Mouse (Mus musculus): ENCODE results near the gene Gstt1. TPM values are rescaled to one million over a fixed set of nuclear protein-coding genes. Genes with fewer than 3 reads are reported as not detected.

Gene Gstt1
- polyA plus RNA-seq (2012; rRNA removed), result 91.1 and 94.9 TPM in 2 replicates

DNA sequence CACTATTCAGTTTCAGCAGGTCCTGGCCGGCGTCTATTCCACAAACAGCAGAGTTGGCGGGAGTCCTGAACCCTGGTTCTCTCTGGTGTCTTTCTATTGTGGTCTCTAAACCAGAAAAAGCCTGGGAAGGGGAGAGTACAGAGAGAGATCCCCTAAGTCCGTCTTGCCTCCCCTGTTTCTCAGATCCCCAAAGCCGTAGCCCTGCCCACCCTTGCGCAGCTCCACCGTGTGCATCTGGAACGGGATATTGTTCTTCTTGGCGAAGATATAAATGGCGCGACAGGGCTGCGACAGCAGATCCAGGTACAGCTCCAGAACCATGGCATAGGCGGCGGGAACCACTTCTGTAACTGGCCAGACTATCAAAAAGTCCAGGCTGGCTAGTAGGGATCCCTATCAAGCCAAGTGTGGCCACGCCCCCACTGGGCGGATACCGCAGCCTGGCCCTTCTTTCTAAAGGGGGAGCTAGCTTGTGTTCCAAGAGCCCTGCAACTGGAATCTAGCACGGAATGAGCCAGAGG lies at the start of gene Gstt1:
Gene Gstt1, minus strand, starts transcription at position 409 of the 521 bp plus-strand sequence.

DNA sequence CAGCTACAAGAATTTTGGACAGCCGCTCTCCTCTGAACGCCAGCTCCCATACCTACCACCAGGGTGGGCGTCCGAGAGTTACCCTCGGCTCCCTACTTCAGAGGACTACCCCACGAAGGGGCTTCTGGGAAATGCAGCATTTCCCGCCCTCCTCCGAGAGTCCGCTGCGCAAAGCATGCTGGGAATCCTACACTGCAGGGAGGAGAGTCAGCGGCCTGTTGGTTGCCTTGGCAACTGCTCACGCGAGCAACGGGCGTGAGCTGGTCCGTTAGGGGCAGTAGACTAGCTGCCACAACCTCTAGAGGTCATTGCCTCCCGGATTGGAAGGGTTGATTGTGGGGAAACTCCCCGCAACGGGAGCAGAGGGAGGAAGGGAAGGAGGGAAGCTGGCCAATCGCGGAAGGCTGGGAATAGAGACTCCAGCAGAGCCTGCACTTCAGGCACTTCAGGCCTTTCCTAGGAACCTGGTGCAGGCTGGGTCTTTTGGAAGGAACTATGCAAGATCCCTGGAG lies 38.9 kb upstream of the Gstt1 start, which contains the start of gene Gstt2:
Gene Gstt2, minus strand, starts transcription at position 177 of the 512 bp plus-strand sequence.

DNA sequence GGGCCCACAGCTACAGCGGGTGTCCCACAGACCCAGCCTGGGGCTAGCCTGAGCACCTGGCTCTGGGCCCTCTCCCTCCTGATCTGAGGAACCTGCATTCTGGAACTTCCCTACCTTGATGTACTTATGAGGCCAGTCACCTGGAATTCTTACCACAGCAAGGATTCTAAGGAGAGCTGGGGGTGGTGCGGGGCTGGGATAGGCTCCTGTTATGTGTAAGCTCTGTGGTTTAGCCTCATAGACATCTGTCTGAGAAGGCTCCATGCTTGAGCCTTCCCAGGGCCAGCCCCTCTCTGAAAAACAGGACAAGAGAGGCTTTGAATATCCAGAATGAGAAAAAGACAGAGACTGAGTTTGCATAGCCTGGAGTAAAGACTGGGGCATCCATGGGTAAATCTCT lies 24.1 kb upstream of the Gstt1 start, which contains the start of gene Gstt4:
Gene Gstt4, minus strand, starts transcription at position 101 of the 400 bp plus-strand sequence.

DNA sequence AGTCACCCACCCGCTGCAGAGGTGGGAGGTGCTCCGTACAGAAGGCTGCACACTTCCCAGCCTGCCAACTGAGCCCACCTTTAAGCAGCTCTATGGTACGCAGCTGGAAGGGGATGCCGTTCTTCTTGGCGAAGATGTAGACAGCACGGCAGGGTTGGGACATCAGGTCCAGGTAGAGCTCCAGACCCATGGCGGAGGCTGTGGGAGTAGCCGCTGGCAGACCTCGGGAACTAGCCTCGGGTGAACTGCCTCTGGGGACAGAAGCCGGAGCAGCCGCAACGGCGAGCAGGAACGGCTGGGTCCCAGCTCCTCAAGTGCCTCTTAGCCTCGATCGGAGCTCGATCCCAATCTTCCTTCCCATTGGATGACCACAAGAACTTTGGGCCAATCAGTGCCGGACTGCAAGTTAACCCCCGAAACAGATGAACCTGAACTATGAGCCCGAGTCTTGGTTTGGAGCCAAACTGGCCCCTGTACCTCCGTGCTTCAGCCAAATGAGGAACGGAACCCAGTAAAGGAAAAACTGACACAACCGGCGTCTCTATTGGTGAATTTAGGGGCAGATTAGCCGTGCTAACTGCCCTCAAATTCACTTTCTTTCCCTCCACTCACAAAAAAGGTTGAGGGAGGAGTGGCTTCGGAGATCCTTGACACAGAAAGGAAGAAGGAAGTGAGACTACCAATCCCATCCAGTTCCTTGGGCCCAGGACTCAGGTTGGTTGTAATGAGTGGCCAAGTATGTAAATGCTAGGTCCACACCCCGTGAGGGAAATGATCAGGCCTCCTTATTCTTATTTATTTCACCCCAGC lies 17.4 kb downstream of the Gstt1 start, which contains the start of the genes Gm20441 and Gstt3:
Gene Gm20441, minus strand, starts transcription at position 186 of the 810 bp plus-strand sequence.
Gene Gstt3, minus strand, starts transcription at position 646 of the 810 bp plus-strand sequence.

DNA sequence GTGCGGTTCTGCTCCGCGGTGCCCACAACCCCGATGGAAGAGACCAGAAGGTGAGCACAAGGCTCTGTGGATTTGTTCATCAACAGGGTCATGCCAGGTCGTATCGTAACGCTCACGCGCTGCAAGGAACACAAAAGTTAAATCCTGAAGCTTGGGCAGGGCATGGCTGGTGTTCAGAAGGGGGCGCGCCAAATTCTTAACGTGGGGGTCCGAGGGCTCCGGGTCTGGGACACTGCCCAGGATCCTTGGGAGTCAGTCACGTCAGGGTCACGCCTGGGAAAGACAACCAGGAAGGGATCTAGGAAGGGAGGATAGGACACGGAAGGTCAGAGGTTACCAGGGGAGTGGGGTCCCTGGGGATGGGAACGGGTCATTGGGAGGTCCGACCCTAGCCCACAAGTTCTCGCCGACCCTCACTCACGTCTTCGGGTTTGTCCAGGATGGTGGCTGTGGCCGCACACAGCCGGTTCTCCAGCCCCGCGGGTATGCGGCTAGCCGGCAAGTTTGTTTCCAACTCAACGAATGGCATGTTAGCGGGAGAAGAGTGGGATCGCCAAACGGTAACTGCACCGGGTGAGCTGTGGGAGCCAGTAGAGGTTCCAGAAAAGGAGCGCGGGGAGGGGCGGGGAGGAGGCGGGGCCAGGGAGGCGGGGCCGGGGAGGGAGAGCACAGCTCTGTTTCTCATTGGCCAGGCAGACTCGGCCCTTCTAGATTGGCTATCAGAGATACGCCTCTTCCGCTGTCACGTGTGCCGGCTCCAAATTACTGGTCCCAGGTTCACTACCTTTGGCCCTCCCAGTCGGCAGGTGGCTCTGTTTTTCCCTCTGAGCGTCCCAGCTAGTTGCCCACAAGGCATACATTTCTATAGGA lies 25.4 kb downstream of the Gstt1 start, which contains the start of gene Ddt:
Gene Ddt, minus strand, starts transcription at position 620 of the 870 bp plus-strand sequence.

DNA sequence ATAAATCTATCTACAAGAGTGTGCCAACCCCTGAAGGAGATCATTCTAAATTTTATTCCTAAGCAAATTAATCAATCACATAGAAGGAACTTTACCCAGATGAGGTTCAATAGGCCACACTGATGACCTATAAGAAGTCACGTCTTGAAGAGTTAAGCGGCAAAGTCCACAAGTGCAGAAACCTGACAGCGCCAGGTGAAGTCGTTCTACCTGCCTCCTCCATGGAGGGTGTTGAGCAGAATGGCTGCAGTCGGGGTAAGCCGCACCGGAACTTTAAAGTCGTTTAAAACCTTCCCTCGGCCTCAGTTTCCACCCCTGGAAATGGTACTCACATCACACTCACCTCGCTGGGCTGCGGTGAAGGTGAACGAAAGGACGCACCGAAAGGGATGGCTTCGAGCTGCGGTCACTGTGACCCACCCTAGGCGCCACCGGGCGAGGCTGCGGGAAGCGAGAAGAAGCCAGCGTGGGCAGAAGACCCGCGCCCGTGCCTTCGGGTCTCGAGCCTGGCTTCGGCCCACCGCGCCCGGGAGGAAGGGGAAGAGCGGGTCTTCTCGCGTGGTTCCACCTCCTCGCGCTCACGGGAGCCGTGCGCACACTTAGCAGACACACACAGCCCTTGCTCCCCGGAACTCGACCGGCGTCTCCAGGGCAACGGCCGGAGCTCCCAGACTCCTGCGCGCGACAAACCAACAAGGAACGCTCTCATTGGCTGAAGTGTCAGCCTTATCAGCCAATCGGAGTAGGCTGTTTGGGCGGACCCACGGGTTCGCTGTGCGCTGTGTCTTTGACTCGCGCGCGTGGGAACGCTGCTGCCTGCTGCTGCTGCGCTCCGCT lies 34.5 kb downstream of the Gstt1 start, which contains the start of gene Cabin1:
Gene Cabin1, minus strand, starts transcription at position 660 of the 837 bp plus-strand sequence.

Other genes starting within 250 kb of the Gstt1 start
- 1.2 and 1.4 TPM in 2 replicates for gene Lrrc75b, start 238.3 kb downstream of the Gstt1 start, polyA plus RNA-seq (2012; rRNA removed)
- gene Ggt1, start 237.0 kb downstream of the Gstt1 start, polyA plus RNA-seq (2012; rRNA removed), result 9.3 and 16.5 TPM in 2 replicates
- 35.7 and 37.0 TPM in 2 replicates for gene Ggt5, start 209.2 kb downstream of the Gstt1 start, polyA plus RNA-seq (2012; rRNA removed)
- gene Susd2, start 154.6 kb downstream of the Gstt1 start, polyA plus RNA-seq (2012; rRNA removed), result 22.0 and 27.3 TPM in 2 replicates
- gene Cabin1, start 34.2 kb downstream of the Gstt1 start, polyA plus RNA-seq (2012; rRNA removed), result 35.2 and 40.9 TPM in 2 replicates
- 91.9 and 107 TPM in 2 replicates for gene Ddt, start 25.2 kb downstream of the Gstt1 start, polyA plus RNA-seq (2012; rRNA removed)
- gene Gm20441, start 17.6 kb downstream of the Gstt1 start, polyA plus RNA-seq (2012; rRNA removed), result 0.49 TPM in 1 of 2 replicates, not detected in the other
- 79.4 and 82.9 TPM in 2 replicates for gene Gstt3, start 17.2 kb downstream of the Gstt1 start, polyA plus RNA-seq (2012; rRNA removed)
- gene Gstt4, start 24.0 kb upstream of the Gstt1 start, polyA plus RNA-seq (2012; rRNA removed), result 0.13 TPM in 1 of 2 replicates, not detected in the other
- 202 and 342 TPM in 2 replicates for gene Gstt2, start 38.8 kb upstream of the Gstt1 start, polyA plus RNA-seq (2012; rRNA removed)
- 757 and 966 TPM in 2 replicates for gene Mif, start 61.7 kb upstream of the Gstt1 start, polyA plus RNA-seq (2012; rRNA removed)
- gene Derl3, start 94.8 kb upstream of the Gstt1 start, polyA plus RNA-seq (2012; rRNA removed), result 42.2 and 68.7 TPM in 2 replicates
- gene Smarcb1, start 123.0 kb upstream of the Gstt1 start, polyA plus RNA-seq (2012; rRNA removed), result 37.4 and 43.5 TPM in 2 replicates
- 907 and 1,047 TPM in 2 replicates for gene Chchd10, start 134.5 kb upstream of the Gstt1 start, polyA plus RNA-seq (2012; rRNA removed)
- 18.7 and 22.4 TPM in 2 replicates for gene Mmp11, start 137.9 kb upstream of the Gstt1 start, polyA plus RNA-seq (2012; rRNA removed)
- not detected in 2 replicates for gene Gm867, start 142.1 kb upstream of the Gstt1 start, polyA plus RNA-seq (2012; rRNA removed)
- gene Vpreb3, start 144.5 kb upstream of the Gstt1 start, polyA plus RNA-seq (2012; rRNA removed), result 8.1 and 9.0 TPM in 2 replicates
- 0.12 and 0.13 TPM in 2 replicates for gene Gm5134, start 155.9 kb upstream of the Gstt1 start, polyA plus RNA-seq (2012; rRNA removed)
- gene Zfp280b, start 234.1 kb upstream of the Gstt1 start, polyA plus RNA-seq (2012; rRNA removed), result 5.3 and 5.5 TPM in 2 replicates